Mouse (Mus musculus) megakaryocyte progenitor cell, adult 5-6 weeks (primary cell): Measurements from ENCODE around the gene Sbk1. TPM values are rescaled to one million over a fixed set of nuclear protein-coding genes. Genes with fewer than 3 reads are reported as not detected.

Experiments used
- ATAC-seq: replicated peaks from 2 replicates; pipeline ENCODE4 v1.8.0; 2016; ENCODE audit warnings: mild to moderate bottlenecking, moderate TSS enrichment, inconsistent platforms; ENCODE audit not compliant: poor library complexity
- total RNA-seq, 2 experiments: library from RNA; stranded (forward) in 1 of 2; stranded (reverse) in 1 of 2; fragments of 157-497, 149-512 nt in 1 of 2; fragments of 200-1000 nt in 1 of 2; gene quantifications; 2 replicates each; pipeline versions ENCODE4 v1.2.3 to v1.2.4; 2015 to 2017

Gene Sbk1
- total RNA-seq (2015) (0.95 and 1.7 TPM in 2 replicates), total RNA-seq (2017) (1.5 and 2.0 TPM in 2 replicates)

DNA sequence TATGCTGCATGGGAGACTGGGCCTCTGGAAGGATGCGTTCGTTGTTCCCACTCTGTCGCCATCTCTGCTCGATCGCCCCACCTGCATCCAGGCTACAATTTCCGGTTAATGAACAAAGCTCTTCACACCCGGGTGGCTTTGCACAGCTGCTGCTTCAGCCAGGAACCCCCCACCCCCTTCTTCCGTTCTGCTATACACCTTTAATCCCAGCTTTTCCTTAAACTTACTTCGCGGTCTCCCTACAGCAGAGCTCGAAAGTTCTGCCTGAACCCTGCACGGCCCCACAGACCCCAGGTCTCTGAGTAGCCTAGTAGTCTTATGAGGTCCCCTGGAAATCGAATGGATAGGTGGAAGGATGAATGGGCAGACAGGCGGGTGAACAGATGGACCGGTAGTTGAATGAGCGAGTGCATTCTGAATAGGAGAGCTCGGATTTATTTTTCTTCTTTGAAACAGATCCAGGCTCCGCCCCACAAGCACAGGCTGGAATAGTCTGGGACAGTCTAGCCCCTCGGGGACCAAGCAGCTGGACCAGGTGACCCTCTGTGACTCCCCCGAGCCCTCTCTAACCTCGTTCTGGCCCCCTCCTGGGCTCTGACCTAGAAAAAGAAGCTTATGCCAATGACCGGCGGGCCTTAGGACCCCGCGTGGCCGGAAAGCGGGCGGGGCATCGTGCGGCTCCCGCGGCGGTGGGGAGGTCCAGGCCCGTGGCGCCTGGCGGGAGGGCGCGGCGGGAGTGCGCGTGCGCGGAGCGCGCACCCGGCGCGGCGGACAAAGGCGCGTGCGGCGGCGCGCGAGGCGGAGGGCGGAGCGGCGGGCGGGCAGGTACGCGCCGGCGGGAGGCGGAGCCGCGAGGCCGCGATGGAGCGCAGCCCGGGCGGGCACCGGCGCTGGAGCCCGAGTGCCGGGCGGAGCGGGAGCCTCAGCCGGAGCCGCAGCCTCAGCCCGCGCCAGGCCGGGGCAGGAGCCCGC, at the start of gene Sbk1:
Sbk1 (plus strand) TSS at position 908 of the 972 bp plus-strand sequence.
- peak; percentile 72 for ATAC-seq

DNA sequence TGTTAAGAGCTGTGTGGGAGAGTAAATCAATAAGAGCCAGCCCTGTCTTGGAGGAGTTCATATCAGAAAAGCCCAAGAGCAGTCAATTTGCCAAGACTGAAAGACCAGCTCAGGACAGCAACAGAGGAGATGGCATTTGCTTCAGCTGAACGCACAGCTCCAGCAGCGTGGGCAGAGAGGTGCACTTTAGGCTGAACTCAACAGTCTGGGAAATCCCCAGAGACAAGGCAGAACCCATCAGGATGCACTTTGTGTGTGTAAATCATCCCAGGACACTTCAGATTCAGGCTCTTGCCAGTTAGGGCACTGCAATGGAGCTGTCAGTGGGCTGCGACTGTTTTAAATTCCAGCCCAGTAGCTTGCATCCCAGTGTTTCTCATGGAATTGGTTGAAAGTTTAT, 49.7 kb upstream of the Sbk1 start:
- ATAC-seq: no peak

DNA sequence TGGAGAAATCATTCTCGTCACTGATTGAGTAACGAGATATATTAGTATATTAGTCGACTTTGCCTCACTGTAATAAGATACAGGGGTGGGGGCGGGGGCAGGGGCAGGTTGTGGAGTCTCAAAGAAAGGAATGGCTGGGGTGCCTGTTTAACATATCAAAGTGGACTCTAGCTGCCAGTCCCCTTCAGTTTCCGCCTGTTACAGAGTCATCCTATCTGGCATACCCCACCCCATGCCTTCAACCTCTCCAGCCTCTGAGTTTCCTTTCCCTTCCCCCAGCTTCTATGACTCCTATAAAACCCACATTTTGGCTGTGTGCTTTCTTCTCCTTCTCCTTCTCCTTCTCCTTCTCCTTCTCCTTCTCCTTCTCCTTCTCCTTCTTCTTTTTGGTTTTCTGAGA, 46.3 kb upstream of the Sbk1 start:
- no peak for ATAC-seq

DNA sequence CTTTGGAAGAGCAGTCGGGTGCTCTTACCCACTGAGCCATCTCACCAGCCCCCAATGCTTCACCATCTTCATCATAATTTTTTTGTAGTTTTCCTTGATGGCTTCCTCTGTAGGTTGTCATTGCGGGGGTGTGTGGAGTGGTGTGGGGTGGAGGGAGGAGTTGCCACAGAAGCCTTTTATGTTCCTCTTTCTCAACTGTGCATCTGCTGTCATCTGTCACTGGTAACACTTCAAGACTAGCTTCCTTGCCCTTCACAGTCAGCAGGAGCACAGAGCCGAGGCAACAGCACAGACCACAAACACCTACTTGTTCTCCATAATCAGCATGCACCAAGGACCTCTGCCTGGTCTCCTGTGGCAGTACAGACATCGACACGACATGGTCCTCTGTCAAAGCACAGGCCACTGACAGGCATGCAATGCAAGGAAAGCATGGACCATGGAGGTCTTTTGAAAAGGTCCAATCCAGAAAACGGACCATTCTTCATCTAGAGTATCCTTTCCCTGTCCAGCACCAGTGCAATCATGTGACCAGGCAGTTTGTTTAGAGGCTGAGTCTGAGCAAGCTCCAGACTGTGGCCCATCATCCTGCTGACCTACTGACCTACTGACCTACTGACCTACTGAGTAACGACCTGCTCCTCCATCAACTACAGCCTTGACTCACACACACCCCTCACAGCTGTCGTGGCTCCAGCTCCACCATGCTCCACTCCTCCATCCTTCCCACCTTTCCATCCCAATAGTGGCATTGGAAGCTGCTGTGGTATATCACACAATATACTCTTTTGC, 41.9 kb upstream of the Sbk1 start:
- peak; percentile 99 for ATAC-seq

DNA sequence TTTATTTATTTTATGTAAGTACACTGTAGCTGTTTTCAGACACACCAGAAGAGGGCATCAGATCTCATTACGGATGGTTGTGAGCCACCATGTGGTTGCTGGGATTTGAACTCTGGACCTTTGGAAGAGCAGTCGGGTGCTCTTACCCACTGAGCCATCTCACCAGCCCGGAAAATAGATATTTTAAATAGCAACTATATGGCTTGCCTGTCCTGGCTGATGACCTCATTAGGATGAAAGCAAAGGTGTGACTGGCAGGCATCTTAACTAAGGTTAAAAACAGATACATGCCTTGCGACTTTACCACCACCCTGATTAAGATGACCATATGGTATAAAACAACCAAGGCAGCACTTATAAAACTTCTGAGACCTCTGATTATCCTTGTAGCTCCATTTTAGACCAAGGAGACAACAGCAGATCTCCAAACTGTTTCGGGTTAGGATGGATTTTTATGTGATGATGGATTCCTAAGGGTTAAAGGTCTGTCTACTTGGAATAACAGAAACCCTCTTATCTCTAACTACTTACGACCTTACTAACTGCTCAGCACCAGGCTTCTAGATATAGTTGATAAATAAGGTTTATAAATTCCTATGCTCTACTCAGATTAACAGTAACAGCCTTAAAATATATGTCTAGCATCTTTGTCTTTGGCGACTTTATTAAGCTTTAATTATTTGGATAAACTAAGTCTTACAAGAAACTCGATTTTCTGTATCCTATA, 39.9 kb upstream of the Sbk1 start:
- no peak for ATAC-seq

DNA sequence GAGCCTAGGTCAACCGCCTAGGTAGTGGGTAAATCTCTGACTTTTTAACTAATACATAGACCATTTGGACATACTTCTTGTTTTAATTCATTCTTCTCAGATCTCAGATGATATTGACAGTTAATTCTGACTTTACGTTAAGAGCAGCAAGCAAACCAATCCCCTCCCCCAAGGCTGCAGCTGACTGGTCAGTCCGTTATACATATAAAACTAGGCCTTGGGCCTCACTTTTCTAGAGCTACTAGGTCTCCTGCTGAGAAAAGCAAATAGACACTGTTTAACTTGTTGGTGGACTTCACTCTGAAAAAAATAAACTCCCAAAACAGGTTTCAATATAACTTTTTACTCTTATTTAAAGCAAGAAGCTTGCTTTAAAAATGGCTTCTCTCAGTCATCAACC, 37.8 kb upstream of the Sbk1 start:
- ATAC-seq: no peak

DNA sequence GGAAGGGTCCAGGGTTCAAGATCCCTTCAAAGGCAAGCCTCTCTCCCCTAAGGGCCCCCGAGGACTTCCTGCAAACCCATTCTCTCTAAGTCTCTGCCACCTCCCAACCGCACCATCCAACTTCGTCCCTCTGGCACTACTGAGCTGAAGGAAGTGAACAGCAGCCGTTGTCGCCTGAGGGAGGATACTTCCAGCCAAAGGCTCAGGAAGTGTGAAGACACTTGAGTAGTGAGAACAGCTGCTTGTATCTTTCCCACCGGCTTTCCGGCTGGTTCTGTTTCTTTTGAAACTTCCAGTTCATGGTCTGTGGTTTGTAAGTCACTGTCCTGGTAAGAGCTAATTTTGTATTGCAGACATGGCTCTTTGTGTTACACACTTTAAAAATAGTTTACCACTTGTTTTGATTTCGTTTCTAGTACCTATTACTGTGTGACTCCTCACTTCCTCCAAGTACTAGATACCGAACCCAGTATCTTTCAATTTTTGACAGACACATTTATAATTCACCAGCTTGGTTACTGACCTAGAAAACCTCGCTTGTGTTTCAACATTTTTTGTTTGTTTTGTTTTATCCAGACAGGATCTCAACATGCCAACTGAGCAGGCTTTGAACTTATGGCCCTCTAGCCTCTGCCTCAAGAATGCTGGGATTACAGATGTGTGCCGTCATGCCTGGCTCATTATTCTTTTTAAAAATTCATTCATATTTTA, 36.2 kb upstream of the Sbk1 start:
- peak; percentile 74 for ATAC-seq

DNA sequence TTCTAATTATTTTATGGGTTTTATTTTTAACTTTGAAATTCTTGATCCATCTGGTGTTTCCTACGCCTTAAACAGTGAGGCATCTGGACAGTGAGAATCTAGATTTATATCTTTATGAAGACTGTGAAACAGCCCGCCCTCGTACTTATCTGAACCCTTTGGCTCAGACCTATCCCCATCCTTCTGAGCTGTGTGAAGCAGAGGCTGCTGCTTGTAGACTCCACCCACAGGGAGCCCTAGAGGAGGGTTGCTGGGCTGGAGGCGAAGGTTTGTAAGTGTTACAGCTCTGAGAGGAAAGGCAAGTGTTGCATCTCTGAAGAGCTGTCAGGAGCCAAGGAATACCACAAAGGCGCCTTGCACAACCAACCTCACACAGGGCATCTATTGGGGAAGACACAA, 35.6 kb upstream of the Sbk1 start:
- peak; percentile 73 for ATAC-seq

DNA sequence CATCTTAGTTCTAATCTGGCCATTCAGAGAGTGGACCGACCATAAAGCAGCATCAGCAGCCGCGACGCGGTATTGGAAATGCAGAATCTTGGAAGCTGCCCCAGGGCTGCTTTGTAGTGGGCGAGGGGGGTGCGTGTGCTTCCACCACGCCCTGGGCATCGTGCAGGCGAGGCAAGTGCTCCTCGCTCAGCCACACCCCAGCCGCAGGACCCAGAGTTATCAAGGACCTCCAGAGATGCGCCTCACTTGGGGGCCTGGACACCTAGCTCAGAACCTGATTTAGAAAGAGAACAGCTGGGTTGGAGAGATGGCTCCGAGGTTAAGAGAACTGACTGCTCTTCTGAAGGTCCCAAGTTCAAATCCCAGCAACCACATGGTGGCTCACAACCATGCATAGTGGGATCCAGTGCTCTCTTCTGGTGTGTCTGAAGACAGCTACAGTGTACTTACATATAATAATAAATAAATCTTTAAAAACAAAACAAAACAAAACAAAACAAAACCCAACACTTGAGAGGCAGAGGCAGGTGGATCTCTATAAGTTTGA, 31.5 kb upstream of the Sbk1 start:
- ATAC-seq: peak; percentile 33

DNA sequence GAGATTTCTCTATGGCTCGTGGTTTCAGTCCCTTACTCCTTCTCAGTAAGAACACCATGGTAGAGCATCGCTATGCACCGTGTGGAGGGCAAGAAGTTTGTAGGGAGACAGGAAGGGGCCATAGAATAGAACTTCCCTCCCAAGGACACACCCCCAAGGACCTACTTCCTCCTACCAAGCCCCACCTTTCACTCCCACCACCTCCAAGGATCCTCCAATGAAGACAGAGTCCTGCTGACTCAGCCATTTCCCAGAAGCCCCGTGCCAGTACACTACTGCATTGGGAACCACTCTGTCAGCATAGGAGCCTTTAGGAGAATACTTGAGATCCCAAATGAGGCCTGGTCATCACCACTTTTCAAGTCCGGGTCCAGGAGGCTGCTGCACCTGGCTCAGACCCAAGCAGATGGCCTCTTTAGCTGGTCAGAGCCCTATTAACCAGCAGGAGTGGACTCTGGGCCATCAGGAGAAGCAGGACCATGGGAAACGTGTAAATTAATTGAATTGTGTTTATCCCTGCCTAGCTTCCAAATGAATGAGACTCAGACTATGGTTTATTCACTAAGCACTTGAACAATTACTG, 28.2 kb upstream of the Sbk1 start:
- peak; percentile 72 for ATAC-seq

DNA sequence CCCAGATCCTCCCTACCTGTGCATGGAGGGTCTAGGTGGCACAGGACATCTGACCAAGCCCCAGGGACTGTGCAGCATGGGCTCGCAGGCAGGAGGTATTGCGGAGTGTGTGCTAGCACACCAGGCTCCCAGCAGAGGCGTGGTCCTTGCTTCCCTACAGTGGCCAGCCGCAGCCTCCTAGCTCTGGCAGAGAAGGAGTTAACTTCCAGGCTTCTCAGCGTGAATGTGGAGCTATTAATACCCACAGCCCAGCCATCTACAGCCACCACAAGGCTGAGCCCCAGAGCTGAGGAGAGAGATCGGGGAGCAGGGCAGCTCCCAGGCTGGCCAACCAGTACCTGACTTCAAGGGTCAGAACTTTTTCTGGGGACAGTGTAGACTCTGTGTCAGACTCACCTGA, 24.3 kb upstream of the Sbk1 start:
- ATAC-seq: peak; percentile 11; the same call in 1 of the 2 replicates

DNA sequence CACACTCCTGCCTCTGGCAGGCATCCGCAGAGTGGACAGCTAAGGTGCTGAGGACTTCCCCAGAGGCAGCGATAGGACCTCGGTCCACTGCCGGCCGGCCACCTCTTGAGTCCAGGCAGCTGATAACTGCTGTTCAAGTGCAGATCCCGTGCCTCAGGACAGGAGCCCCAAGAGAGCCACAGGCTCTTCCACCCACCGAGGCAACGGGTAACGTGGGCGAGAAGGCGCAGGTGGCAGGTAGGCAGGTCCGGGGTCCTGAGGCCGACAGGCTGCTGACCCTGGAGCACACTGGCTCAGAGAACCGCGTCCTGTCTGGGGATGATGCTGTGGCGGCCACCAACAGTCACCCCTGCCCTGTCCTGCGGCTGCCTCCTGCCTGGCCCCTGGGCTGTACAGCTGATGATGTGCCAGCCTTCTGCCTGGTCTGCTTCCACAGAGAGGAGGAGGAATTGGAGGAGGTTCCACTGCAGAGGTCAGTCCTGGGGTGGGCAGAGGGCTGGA, 23.7 kb upstream of the Sbk1 start:
- no peak for ATAC-seq

DNA sequence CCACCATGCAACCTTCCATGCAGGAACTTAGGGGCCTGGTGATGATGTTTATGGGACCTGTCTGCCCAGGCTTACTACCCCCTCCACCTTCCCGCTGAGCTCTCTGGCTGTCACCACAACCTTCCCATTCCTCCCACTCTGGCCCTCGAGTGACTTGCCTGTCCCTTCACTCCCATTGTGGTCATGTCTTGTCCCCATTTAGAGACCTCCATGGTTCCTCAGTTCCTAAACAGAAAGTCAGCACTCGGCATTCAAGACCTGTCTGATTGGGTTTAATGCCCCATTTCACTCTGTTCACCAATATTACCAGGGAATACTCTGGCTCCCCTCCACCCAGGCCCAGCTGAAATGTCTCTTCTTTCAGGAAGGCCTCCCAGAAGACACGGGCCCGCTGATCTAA, 23.3 kb upstream of the Sbk1 start:
- no peak for ATAC-seq

DNA sequence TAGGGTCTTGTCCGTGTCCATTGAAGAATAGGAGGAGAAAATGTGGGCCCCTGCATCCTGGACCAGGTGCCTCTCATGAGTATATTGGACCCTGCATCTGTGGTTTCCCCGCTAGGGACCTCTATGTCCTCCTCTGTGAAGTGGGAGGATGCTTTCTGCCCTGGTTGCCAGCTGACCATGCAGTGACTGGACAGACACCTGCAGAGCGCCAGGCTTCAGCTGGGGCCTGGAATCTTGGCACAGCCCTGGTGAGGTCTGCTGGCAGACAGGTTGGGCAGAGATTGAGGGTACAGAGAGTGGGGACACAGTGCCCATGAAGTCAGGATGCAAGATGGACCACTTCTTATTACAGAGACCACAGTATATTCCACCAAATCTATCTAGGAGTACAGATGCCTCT, 22.4 kb upstream of the Sbk1 start:
- no peak for ATAC-seq

DNA sequence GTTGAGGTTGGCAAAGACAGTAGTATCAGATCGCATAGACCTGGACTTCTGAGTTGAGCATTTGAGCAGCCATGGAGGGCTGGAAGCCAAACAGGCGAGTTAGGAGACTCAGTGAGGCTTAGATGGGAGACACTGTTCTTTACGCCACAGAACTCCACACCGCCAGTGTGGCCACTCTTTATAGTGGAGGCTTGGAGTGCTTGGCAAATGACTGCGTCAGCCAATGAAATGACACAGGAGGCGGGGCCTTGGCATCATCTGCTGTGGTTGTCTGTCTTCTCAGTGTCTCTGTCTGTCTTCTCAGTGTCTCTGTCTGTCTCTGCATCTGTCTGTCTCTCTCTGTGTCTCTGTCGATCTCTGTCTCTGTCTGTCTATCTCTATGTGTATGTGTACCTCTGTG, 21.9 kb upstream of the Sbk1 start:
- ATAC-seq: no peak; the same call in 1 of the 2 replicates

DNA sequence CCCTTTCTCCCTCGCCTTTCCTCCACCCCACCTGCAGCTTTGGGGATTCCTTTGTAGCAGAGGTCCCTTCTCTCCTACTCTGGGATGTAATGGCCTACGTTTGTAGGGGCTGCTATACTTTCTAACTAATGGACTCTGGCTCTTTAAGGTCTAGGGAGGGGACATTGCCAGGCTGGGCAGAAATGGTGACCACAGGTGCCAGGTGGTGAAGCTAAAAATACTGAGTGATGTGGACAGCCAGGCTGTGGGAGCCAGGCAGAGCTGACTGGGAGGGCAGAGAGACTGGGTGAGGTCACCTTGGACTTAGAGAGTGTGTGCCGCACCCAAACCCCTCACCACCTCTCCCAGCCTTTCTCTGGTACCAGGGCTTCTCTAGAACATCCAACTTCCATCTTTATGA, 20.7 kb upstream of the Sbk1 start:
- ATAC-seq: no peak

DNA sequence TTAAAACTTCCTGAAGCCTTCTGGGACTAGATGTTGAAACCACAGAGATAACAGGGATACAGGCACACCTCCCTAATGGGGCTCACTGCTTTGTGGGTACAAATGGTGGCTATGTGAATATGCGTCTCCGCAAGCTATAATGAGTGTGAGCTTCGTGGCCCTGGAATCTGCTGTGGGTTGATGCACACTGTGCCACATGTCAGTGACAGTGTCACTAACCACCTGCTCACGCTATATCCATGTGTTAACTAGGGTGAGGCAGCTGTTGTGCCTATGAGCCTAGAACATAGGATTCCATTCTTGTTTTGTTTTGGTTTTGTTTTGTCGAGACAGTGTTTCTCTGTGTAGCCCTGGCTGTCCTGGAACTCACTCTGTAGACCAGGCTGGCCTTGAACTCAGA, 20.2 kb upstream of the Sbk1 start:
- no peak for ATAC-seq

DNA sequence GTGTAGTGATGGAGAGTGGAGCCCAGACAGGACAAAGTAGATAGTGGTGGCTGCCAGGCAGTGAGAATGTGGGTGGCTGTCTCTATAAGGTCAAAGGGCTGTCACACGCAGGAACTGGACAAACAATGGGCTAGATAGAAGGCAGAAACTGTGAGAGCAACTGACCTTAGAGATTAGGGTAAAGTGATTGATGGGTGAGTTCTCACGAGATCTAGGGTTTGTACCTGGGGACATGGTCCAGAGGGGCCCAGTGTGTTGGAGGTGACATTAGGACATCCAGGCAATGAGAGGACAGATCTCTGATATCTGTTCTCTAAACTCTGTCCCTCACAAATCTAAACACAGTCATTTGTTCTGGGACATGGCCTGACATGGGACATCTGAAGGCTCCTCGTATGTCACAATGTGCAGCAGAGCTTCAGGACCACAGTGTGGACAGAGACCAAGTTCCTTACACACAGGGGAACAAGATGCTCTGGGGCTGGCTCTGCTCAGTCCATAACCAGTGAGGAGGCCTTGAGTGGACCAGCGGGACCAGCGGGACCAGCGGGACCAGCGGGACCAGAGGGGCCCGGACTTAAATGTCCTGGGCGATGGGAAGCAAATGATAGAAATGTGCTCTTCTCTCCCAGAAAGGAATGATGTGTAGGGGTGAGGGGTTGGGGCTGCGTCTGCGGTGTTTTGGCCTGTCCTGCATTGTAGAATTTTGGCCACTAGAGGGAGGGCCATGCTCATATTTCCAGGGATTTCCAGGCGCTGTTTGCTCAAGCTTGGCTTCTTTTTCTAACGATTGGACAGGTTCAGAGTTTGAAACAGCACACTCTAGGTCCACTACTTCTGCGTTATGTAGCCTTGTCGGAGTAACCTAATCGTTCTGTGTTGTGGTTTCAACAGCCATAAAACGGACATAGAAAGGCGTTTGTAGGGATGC, 11.9 kb upstream of the Sbk1 start:
- ATAC-seq: peak; percentile 89

DNA sequence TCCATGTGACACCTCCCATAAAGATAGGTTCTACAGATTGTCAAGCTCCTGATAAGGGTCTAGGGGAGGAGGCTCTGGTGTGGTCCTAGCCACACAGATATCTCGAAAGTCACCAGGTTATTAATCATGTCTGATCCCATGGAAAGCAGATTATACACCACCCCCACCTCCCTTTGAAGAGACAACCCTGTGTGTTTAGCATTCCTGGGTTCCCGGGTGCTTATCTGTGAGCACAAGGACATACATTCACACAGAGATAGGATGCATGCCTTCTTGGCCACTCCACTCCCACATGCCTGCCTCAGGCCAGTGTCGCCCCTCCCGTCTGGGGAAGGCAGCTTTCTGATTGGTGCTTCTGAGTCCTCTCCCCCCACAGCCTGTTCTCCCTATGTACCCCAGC, 10.6 kb upstream of the Sbk1 start:
- peak; percentile 42 for ATAC-seq
